In genomic region chr16:44665491-44665931, GRCm38 (mm10) we compare ENCODE assay signal across 12 mouse cellular contexts. TPM values are rescaled to one million over a fixed set of nuclear protein-coding genes. Genes with fewer than 3 reads are reported as not detected.
A peak's percentile ranks its signal among the peaks of the same experiment; 100 is the strongest.
DNase-seq lines count a peak whose midpoint lies in the region; ATAC-seq lines count a peak whose summit lies in the region.
"Had no signal": no experiment of that assay in that cellular context is flagged by ENCODE, and none has a peak within 500 bp of the region (broad histone marks: within the 10 kb centered on the region; RNA-seq: fewer than 3 reads in every experiment).

No protein-coding gene starts in this region.

- H3K9me3 ChIP-seq in neural tube, embryonic 11.5 days (ENCODE audit: control insufficient read depth, low read length): no peaks in the 10 kb centered on the region
- no peaks in the 10 kb centered on the region for H3K9me3 ChIP-seq in kidney, embryonic 16.5 days (ENCODE audit: low read length)
- H3K9me3 ChIP-seq: G1E; midbrain, embryonic 12.5 days had no signal

- DNase-seq in adrenal gland, adult 2 months: peak; percentile 70
- DNase-seq in adrenal gland, adult 18-20 months (ENCODE audit: low spot score in 2 of 2): no peak
- no peak for DNase-seq in neural tube, embryonic 11.5 days (ENCODE audit: low spot score)
- no peak for DNase-seq in neural tube, embryonic 10.5 days (ENCODE audit: extremely low spot score, low spot score)
- no peak for DNase-seq in heart, postnatal 4 days
- DNase-seq in left cerebral cortex, adult 18-20 months (ENCODE audit: low spot score in 2 of 2): no peak
- DNase-seq: thymus, postnatal 25 days had no signal

- H3K36me3 ChIP-seq in neural tube, embryonic 11.5 days (ENCODE audit: control insufficient read depth, insufficient read depth, low read length): no peaks in the 10 kb centered on the region
- H3K36me3 ChIP-seq in kidney, embryonic 16.5 days (ENCODE audit: insufficient read depth, low read length): no peaks in the 10 kb centered on the region
- H3K36me3 ChIP-seq: G1E; midbrain, embryonic 12.5 days had no signal

- H3K27ac ChIP-seq in neural tube, embryonic 11.5 days (ENCODE audit: low read depth, low read length): peak overlapping the region; percentile 55
- no peak overlapping the region for H3K27ac ChIP-seq in kidney, embryonic 16.5 days (ENCODE audit: low read length)
- H3K27ac ChIP-seq: left cerebral cortex, adult 2 months; midbrain, embryonic 12.5 days had no signal

- peaks cover 23% of the 10 kb centered on the region for H3K4me1 ChIP-seq in neural tube, embryonic 11.5 days (ENCODE audit: control insufficient read depth, insufficient read depth, low read length)
- H3K4me1 ChIP-seq in kidney, embryonic 16.5 days (ENCODE audit: insufficient read depth, low read length): peaks cover 13% of the 10 kb centered on the region; the same call in 1 of the 2 replicates

- no peaks in the 10 kb centered on the region for H3K27me3 ChIP-seq in neural tube, embryonic 11.5 days (ENCODE audit: control insufficient read depth, insufficient read depth, low read length)
- H3K27me3 ChIP-seq in kidney, embryonic 16.5 days (ENCODE audit: insufficient read depth, low read length): no peaks in the 10 kb centered on the region

- WGBS in neural tube, embryonic 11.5 days: 28% methylated on average over 9 of the region's 9 CpGs
- WGBS in kidney, embryonic 16.5 days: 21% methylated on average over 9 of the region's 9 CpGs

- H3K4me2 ChIP-seq in neural tube, embryonic 11.5 days (ENCODE audit: low read depth): no peak overlapping the region
- no peak overlapping the region for H3K4me2 ChIP-seq in kidney, embryonic 16.5 days (replicated peaks; ENCODE audit: low read depth, low read length)
- H3K4me2 ChIP-seq: midbrain, embryonic 12.5 days had no signal

- no peak overlapping the region for H3K4me3 ChIP-seq in neural tube, embryonic 11.5 days (ENCODE audit: low read depth, low read length)
- H3K4me3 ChIP-seq in kidney, embryonic 16.5 days (ENCODE audit: low read length): no peak overlapping the region
- H3K4me3 ChIP-seq: left cerebral cortex, adult 2 months; midbrain, embryonic 12.5 days had no signal

- ATAC-seq in neural tube, embryonic 11.5 days (ENCODE audit: insufficient read depth, low FRiP score, low TSS enrichment): peak; percentile 21; the same call in 1 of the 2 replicates
- peak; percentile 30; the same call in 1 of the 2 replicates for ATAC-seq in kidney, embryonic 16.5 days (ENCODE audit: low FRiP score, low TSS enrichment)
- ATAC-seq in activated CD4-positive, CD25-positive, alpha-beta regulatory T cell, adult 4 months: no peak

- no peak overlapping the region for H3K9ac ChIP-seq in neural tube, embryonic 11.5 days (ENCODE audit: low read length)
- H3K9ac ChIP-seq in kidney, embryonic 16.5 days (replicated peaks; ENCODE audit: low read length): no peak overlapping the region
- H3K9ac ChIP-seq: midbrain, embryonic 12.5 days had no signal

RNA-seq across cellular contexts. Expression of gene Nepro, which starts 58.6 kb away (rescaled TPM):
- 10 to 100 TPM in 1 of 2 experiments, 1 to 10 TPM in 1; 9.9 to 12.1 TPM for total RNA-seq in adrenal gland, adult 2 months (2021)
- 5.1 and 5.2 TPM in 2 replicates for polyA plus RNA-seq in adrenal gland, adult 2 months (2012; rRNA removed)
- 10 to 100 TPM; 12.6 to 14.8 TPM for total RNA-seq in adrenal gland, adult 18-20 months (2021)
- 11.9 and 12.3 TPM in 2 replicates for polyA plus RNA-seq in neural tube, embryonic 11.5 days (2014; fragmentation: Nextera tagmentation; extraction: Ambion mirVana)
- polyA plus RNA-seq in kidney, embryonic 16.5 days (2015; fragmentation: Nextera tagmentation; extraction: Ambion mirVana): 8.6 and 9.5 TPM in 2 replicates
- 1 to 10 TPM; 5.7 to 5.8 TPM for polyA plus RNA-seq in activated CD4-positive, CD25-positive, alpha-beta regulatory T cell, adult 4 months (2017; shearing (Covaris generic))
- 1 to 10 TPM; 6.9 to 7.0 TPM for total RNA-seq in heart, postnatal 4 days (2021)
- total RNA-seq in left cerebral cortex, adult 18-20 months (2021): 1 to 10 TPM; 5.8 to 7.0 TPM
